Comparison of ENCODE assay signal across 12 mouse cellular contexts in genomic region chr11:106273811-106274210, GRCm38 (mm10). TPM values are rescaled to one million over a fixed set of nuclear protein-coding genes. Genes with fewer than 3 reads are reported as not detected.
A peak's percentile ranks its signal among the peaks of the same experiment; 100 is the strongest.
DNase-seq lines count a peak whose midpoint lies in the region; ATAC-seq lines count a peak whose summit lies in the region.
"Had no signal": no experiment of that assay in that cellular context is flagged by ENCODE, and none has a peak within 500 bp of the region (broad histone marks: within the 10 kb centered on the region; RNA-seq: fewer than 3 reads in every experiment).

No protein-coding gene starts in this region.

- H3K27ac ChIP-seq in kidney, embryonic 15.5 days: peak overlapping the region; percentile 98
- H3K27ac ChIP-seq in embryonic facial prominence, embryonic 12.5 days: 0 out of 2 replicates have a peak overlapping the region, but pooled peaks have one; percentile 87
- H3K27ac ChIP-seq in intestine, embryonic 15.5 days: no peak overlapping the region
- no peak overlapping the region for H3K27ac ChIP-seq in midbrain, embryonic 14.5 days (replicated peaks; ENCODE audit: low read depth, low read length)

- peaks cover 64% of the 10 kb centered on the region for H3K4me1 ChIP-seq in kidney, embryonic 15.5 days
- H3K4me1 ChIP-seq in embryonic facial prominence, embryonic 12.5 days: peaks cover 39% of the 10 kb centered on the region
- peaks cover 38% of the 10 kb centered on the region for H3K4me1 ChIP-seq in intestine, embryonic 15.5 days (replicated peaks)
- H3K4me1 ChIP-seq in midbrain, embryonic 14.5 days (ENCODE audit: control insufficient read depth, insufficient read depth, low read length): peaks cover 11% of the 10 kb centered on the region

- peaks cover 5% of the 10 kb centered on the region; the same call in 1 of the 2 replicates for H3K27me3 ChIP-seq in kidney, embryonic 15.5 days
- no peaks in the 10 kb centered on the region for H3K27me3 ChIP-seq in embryonic facial prominence, embryonic 12.5 days
- H3K27me3 ChIP-seq in intestine, embryonic 15.5 days (replicated peaks): no peaks in the 10 kb centered on the region
- no peaks in the 10 kb centered on the region for H3K27me3 ChIP-seq in midbrain, embryonic 14.5 days (ENCODE audit: control insufficient read depth, insufficient read depth, low read length)

- H3K9ac ChIP-seq in kidney, embryonic 15.5 days: no peak overlapping the region
- no peak overlapping the region for H3K9ac ChIP-seq in embryonic facial prominence, embryonic 12.5 days
- 0 out of 2 replicates have a peak overlapping the region, but pooled peaks have one; percentile 54 for H3K9ac ChIP-seq in intestine, embryonic 15.5 days
- no peak overlapping the region for H3K9ac ChIP-seq in midbrain, embryonic 14.5 days (replicated peaks; ENCODE audit: low read length)

- peak overlapping the region; percentile 97 for H3K4me3 ChIP-seq in kidney, embryonic 15.5 days (replicated peaks)
- no peak overlapping the region for H3K4me3 ChIP-seq in embryonic facial prominence, embryonic 12.5 days
- peak overlapping the region; percentile 100; the same call in 1 of the 2 replicates for H3K4me3 ChIP-seq in intestine, embryonic 15.5 days (replicated peaks)
- no peak overlapping the region for H3K4me3 ChIP-seq in midbrain, embryonic 14.5 days (replicated peaks; ENCODE audit: low read depth, low read length)

- H3K4me2 ChIP-seq in kidney, embryonic 15.5 days: peak overlapping the region; percentile 80
- H3K4me2 ChIP-seq in embryonic facial prominence, embryonic 12.5 days (replicated peaks): peak overlapping the region; percentile 66
- H3K4me2 ChIP-seq in intestine, embryonic 15.5 days (replicated peaks): peak overlapping the region; percentile 75
- peak overlapping the region; percentile 82; the same call in 1 of the 2 replicates for H3K4me2 ChIP-seq in midbrain, embryonic 14.5 days (ENCODE audit: low read length)

- DNase-seq in kidney, adult 18-20 months: no peak
- DNase-seq in midbrain, embryonic 14.5 days: no peak
- no peak for DNase-seq in adrenal gland, postnatal 14 days
- no peak for DNase-seq in thymus, postnatal 25 days
- no peak for DNase-seq in left cerebral cortex, adult 8-10 months (ENCODE audit: low spot score in 2 of 2)
- DNase-seq: cerebellum, adult 18-20 months; lung, postnatal 14 days; right cerebral cortex, postnatal 25 days had no signal

- ATAC-seq in kidney, embryonic 15.5 days (replicated peaks; ENCODE audit: low FRiP score): no peak
- no peak for ATAC-seq in embryonic facial prominence, embryonic 12.5 days (ENCODE audit: insufficient number of reproducible peaks, insufficient read depth, low FRiP score, low TSS enrichment)
- no peak for ATAC-seq in intestine, embryonic 15.5 days
- no peak for ATAC-seq in midbrain, embryonic 14.5 days (ENCODE audit: low FRiP score, low TSS enrichment)

- H3K9me3 ChIP-seq in kidney, embryonic 15.5 days (replicated peaks): no peaks in the 10 kb centered on the region
- no peaks in the 10 kb centered on the region for H3K9me3 ChIP-seq in embryonic facial prominence, embryonic 12.5 days
- H3K9me3 ChIP-seq in intestine, embryonic 15.5 days: no peaks in the 10 kb centered on the region
- H3K9me3 ChIP-seq in midbrain, embryonic 14.5 days (ENCODE audit: control insufficient read depth, low read length): no peaks in the 10 kb centered on the region

- H3K36me3 ChIP-seq in kidney, embryonic 15.5 days: peaks cover 6% of the 10 kb centered on the region; the same call in 1 of the 2 replicates
- H3K36me3 ChIP-seq in embryonic facial prominence, embryonic 12.5 days: no peaks in the 10 kb centered on the region
- no peaks in the 10 kb centered on the region for H3K36me3 ChIP-seq in intestine, embryonic 15.5 days
- no peaks in the 10 kb centered on the region for H3K36me3 ChIP-seq in midbrain, embryonic 14.5 days (ENCODE audit: control insufficient read depth, insufficient read depth, low read length)

- WGBS in kidney, embryonic 15.5 days: 89% methylated on average over 6 of the region's 6 CpGs
- 93% methylated on average over 6 of the region's 6 CpGs for WGBS in embryonic facial prominence, embryonic 12.5 days
- 88% methylated on average over 6 of the region's 6 CpGs for WGBS in intestine, embryonic 15.5 days
- 97% methylated on average over 6 of the region's 6 CpGs for WGBS in midbrain, embryonic 14.5 days

RNA-seq across cellular contexts. Expression of gene Smarcd2, which starts 1.0 kb away (rescaled TPM):
- polyA plus RNA-seq in kidney, embryonic 15.5 days (2015; fragmentation: Nextera tagmentation; extraction: Ambion mirVana): 57.8 and 59.0 TPM in 2 replicates
- polyA plus RNA-seq in embryonic facial prominence, embryonic 12.5 days (2016; fragmentation: Nextera tagmentation; extraction: Ambion mirVana): 71.5 and 75.1 TPM in 2 replicates
- polyA plus RNA-seq in intestine, embryonic 15.5 days (2015; fragmentation: Nextera tagmentation; extraction: Ambion mirVana): 60.6 and 61.5 TPM in 2 replicates
- polyA plus RNA-seq in midbrain, embryonic 14.5 days (2014; fragmentation: Nextera tagmentation; extraction: Ambion mirVana): 10.0 and 14.0 TPM in 2 replicates
- 79.9 and 91.0 TPM in 2 replicates for total RNA-seq in adrenal gland, postnatal 14 days (2021)
- 10 to 100 TPM; 12.2 to 20.5 (median 19.4) TPM for total RNA-seq in left cerebral cortex, adult 8-10 months (2022)

RNA-seq across cellular contexts. Expression of gene Tcam1, which starts 2.7 kb away (rescaled TPM):
- 0.65 and 0.82 TPM in 2 replicates for polyA plus RNA-seq in kidney, embryonic 15.5 days (2015; fragmentation: Nextera tagmentation; extraction: Ambion mirVana)
- polyA plus RNA-seq in embryonic facial prominence, embryonic 12.5 days (2016; fragmentation: Nextera tagmentation; extraction: Ambion mirVana): 0.24 and 0.47 TPM in 2 replicates
- 0.31 and 0.33 TPM in 2 replicates for polyA plus RNA-seq in intestine, embryonic 15.5 days (2015; fragmentation: Nextera tagmentation; extraction: Ambion mirVana)
- polyA plus RNA-seq in midbrain, embryonic 14.5 days (2014; fragmentation: Nextera tagmentation; extraction: Ambion mirVana): 0.09 and 0.12 TPM in 2 replicates
- 0.11 and 0.23 TPM in 2 replicates for total RNA-seq in adrenal gland, postnatal 14 days (2021)
- under 1 TPM in 3 of 4 experiments, not detected in 1; 0.14 to 0.17 (median 0.16) TPM for total RNA-seq in left cerebral cortex, adult 8-10 months (2022)

RNA-seq across cellular contexts. Expression of gene Psmc5, which starts 17.9 kb away (rescaled TPM):
- polyA plus RNA-seq in kidney, embryonic 15.5 days (2015; fragmentation: Nextera tagmentation; extraction: Ambion mirVana): 303 and 306 TPM in 2 replicates
- 315 and 316 TPM in 2 replicates for polyA plus RNA-seq in embryonic facial prominence, embryonic 12.5 days (2016; fragmentation: Nextera tagmentation; extraction: Ambion mirVana)
- polyA plus RNA-seq in intestine, embryonic 15.5 days (2015; fragmentation: Nextera tagmentation; extraction: Ambion mirVana): 247 and 259 TPM in 2 replicates
- polyA plus RNA-seq in midbrain, embryonic 14.5 days (2014; fragmentation: Nextera tagmentation; extraction: Ambion mirVana): 265 and 286 TPM in 2 replicates
- 141 and 146 TPM in 2 replicates for total RNA-seq in adrenal gland, postnatal 14 days (2021)
- 100 to 1,000 TPM; 185 to 217 (median 197) TPM for total RNA-seq in left cerebral cortex, adult 8-10 months (2022)

RNA-seq across cellular contexts. Expression of gene Ftsj3, which starts 17.9 kb away (rescaled TPM):
- 64.3 and 70.2 TPM in 2 replicates for polyA plus RNA-seq in kidney, embryonic 15.5 days (2015; fragmentation: Nextera tagmentation; extraction: Ambion mirVana)
- 63.3 and 67.0 TPM in 2 replicates for polyA plus RNA-seq in embryonic facial prominence, embryonic 12.5 days (2016; fragmentation: Nextera tagmentation; extraction: Ambion mirVana)
- 52.5 and 56.3 TPM in 2 replicates for polyA plus RNA-seq in intestine, embryonic 15.5 days (2015; fragmentation: Nextera tagmentation; extraction: Ambion mirVana)
- 22.0 and 30.2 TPM in 2 replicates for polyA plus RNA-seq in midbrain, embryonic 14.5 days (2014; fragmentation: Nextera tagmentation; extraction: Ambion mirVana)
- 66.1 and 77.0 TPM in 2 replicates for total RNA-seq in adrenal gland, postnatal 14 days (2021)
- total RNA-seq in left cerebral cortex, adult 8-10 months (2022): 10 to 100 TPM; 24.2 to 34.4 (median 29.6) TPM

RNA-seq across cellular contexts. Expression of gene Gh, which starts 27.9 kb away (rescaled TPM):
- polyA plus RNA-seq in kidney, embryonic 15.5 days (2015; fragmentation: Nextera tagmentation; extraction: Ambion mirVana): not detected in 2 replicates
- not detected in 2 replicates for polyA plus RNA-seq in embryonic facial prominence, embryonic 12.5 days (2016; fragmentation: Nextera tagmentation; extraction: Ambion mirVana)
- not detected in 2 replicates for polyA plus RNA-seq in intestine, embryonic 15.5 days (2015; fragmentation: Nextera tagmentation; extraction: Ambion mirVana)
- not detected in 2 replicates for polyA plus RNA-seq in midbrain, embryonic 14.5 days (2014; fragmentation: Nextera tagmentation; extraction: Ambion mirVana)
- total RNA-seq in adrenal gland, postnatal 14 days (2021): not detected in 2 replicates
- 10 to 100 TPM in 1 of 4 experiments, 1 to 10 TPM in 1, not detected in 2; 1.1 to 16.8 TPM for total RNA-seq in left cerebral cortex, adult 8-10 months (2022)
- total RNA-seq: gastrocnemius, adult 18-20 months had no signal

Comparison
In these comparisons a context has a peak if more than half of its experiments do, and no peak if none do; other contexts are left out.
1. H3K27ac ChIP-seq: peak in kidney, embryonic 15.5 days (single experiment) and embryonic facial prominence, embryonic 12.5 days (single experiment); none in intestine, embryonic 15.5 days (single experiment) and midbrain, embryonic 14.5 days (single experiment).
2. H3K4me3 ChIP-seq: peak in kidney, embryonic 15.5 days (single experiment) and intestine, embryonic 15.5 days (single experiment); none in embryonic facial prominence, embryonic 12.5 days (single experiment) and midbrain, embryonic 14.5 days (single experiment).
3. Peak in every context shown above with its lines, with median percentiles within 50 percentile points of each other: H3K4me2 ChIP-seq.